16 mouse cellular contexts compared by ENCODE assay signal in genomic region chr7:30791921-30792320, GRCm38 (mm10). TPM values are rescaled to one million over a fixed set of nuclear protein-coding genes. Genes with fewer than 3 reads are reported as not detected.
A peak's percentile ranks its signal among the peaks of the same experiment; 100 is the strongest.
DNase-seq lines count a peak whose midpoint lies in the region; ATAC-seq lines count a peak whose summit lies in the region.
"Had no signal": no experiment of that assay in that cellular context is flagged by ENCODE, and none has a peak within 500 bp of the region (broad histone marks: within the 10 kb centered on the region; RNA-seq: fewer than 3 reads in every experiment).

No protein-coding gene starts in this region.

- 32% methylated on average over 9 of the region's 9 CpGs for WGBS in kidney, embryonic 16.5 days
- 28% methylated on average over 9 of the region's 9 CpGs for WGBS in embryonic facial prominence, embryonic 10.5 days
- 19% methylated on average over 9 of the region's 9 CpGs for WGBS in stomach, embryonic 15.5 days

- H3K9me3 ChIP-seq in kidney, embryonic 16.5 days (ENCODE audit: low read length) = no peaks in the 10 kb centered on the region
- no peaks in the 10 kb centered on the region for H3K9me3 ChIP-seq in embryonic facial prominence, embryonic 10.5 days
- no peaks in the 10 kb centered on the region for H3K9me3 ChIP-seq in stomach, embryonic 15.5 days
- H3K9me3 ChIP-seq: embryonic facial prominence, embryonic 15.5 days; heart, embryonic 12.5 days had no signal

- DNase-seq in kidney, postnatal 4 days = peak; percentile 17 to 23
- peak; percentile 74 for DNase-seq in ES-CJ7 (ENCODE audit: low read depth, low spot score)
- peak; percentile 15 for DNase-seq in embryonic facial prominence, embryonic 10.5 days (ENCODE audit: low spot score)
- no peak for DNase-seq in thymus, postnatal 10 days (ENCODE audit: low spot score in 2 of 2)
- DNase-seq in thymus, postnatal 0 days (ENCODE audit: low spot score) = no peak
- no peak for DNase-seq in urinary bladder, postnatal 25 days (ENCODE audit: low spot score)
- DNase-seq: cerebellum, postnatal 36 days; gastrocnemius, postnatal 36 days; heart, postnatal 36 days had no signal

- no peaks in the 10 kb centered on the region for H3K27me3 ChIP-seq in kidney, embryonic 16.5 days (ENCODE audit: insufficient read depth, low read length)
- peaks cover 17% of the 10 kb centered on the region for H3K27me3 ChIP-seq in embryonic facial prominence, embryonic 10.5 days (replicated peaks; ENCODE audit: low read depth, poor library complexity, severe bottlenecking)
- no peaks in the 10 kb centered on the region for H3K27me3 ChIP-seq in stomach, embryonic 15.5 days (replicated peaks)
- H3K27me3 ChIP-seq: embryonic facial prominence, embryonic 15.5 days had no signal

- no peak overlapping the region for H3K27ac ChIP-seq in kidney, embryonic 16.5 days (ENCODE audit: low read length)
- H3K27ac ChIP-seq in embryonic facial prominence, embryonic 10.5 days (replicated peaks) = no peak overlapping the region
- H3K27ac ChIP-seq in stomach, embryonic 15.5 days = 0 out of 2 replicates have a peak overlapping the region, but pooled peaks have one; percentile 18

- no peaks in the 10 kb centered on the region for H3K36me3 ChIP-seq in kidney, embryonic 16.5 days (ENCODE audit: insufficient read depth, low read length)
- no peaks in the 10 kb centered on the region for H3K36me3 ChIP-seq in embryonic facial prominence, embryonic 10.5 days (replicated peaks)
- H3K36me3 ChIP-seq in stomach, embryonic 15.5 days = no peaks in the 10 kb centered on the region
- H3K36me3 ChIP-seq: embryonic facial prominence, embryonic 15.5 days; heart, embryonic 12.5 days had no signal

- no peaks in the 10 kb centered on the region for H3K4me1 ChIP-seq in kidney, embryonic 16.5 days (ENCODE audit: insufficient read depth, low read length)
- no peaks in the 10 kb centered on the region for H3K4me1 ChIP-seq in embryonic facial prominence, embryonic 10.5 days
- H3K4me1 ChIP-seq in stomach, embryonic 15.5 days = peaks cover 4% of the 10 kb centered on the region; the same call in 1 of the 2 replicates
- H3K4me1 ChIP-seq: embryonic facial prominence, embryonic 15.5 days; heart, embryonic 12.5 days had no signal

- no peak overlapping the region for H3K4me2 ChIP-seq in kidney, embryonic 16.5 days (replicated peaks; ENCODE audit: low read depth, low read length)
- no peak overlapping the region for H3K4me2 ChIP-seq in stomach, embryonic 15.5 days
- H3K4me2 ChIP-seq: embryonic facial prominence, embryonic 15.5 days; heart, embryonic 12.5 days; liver, embryonic 11.5 days; midbrain, embryonic 11.5 days had no signal

- no peak overlapping the region for H3K9ac ChIP-seq in kidney, embryonic 16.5 days (replicated peaks; ENCODE audit: low read length)
- no peak overlapping the region for H3K9ac ChIP-seq in stomach, embryonic 15.5 days
- H3K9ac ChIP-seq: embryonic facial prominence, embryonic 15.5 days; heart, embryonic 12.5 days had no signal

- no peak for ATAC-seq in kidney, embryonic 16.5 days (ENCODE audit: low FRiP score, low TSS enrichment)
- ATAC-seq in stomach, embryonic 15.5 days (ENCODE audit: insufficient read depth, low FRiP score, low read depth) = peak; percentile 74; the same call in 1 of the 2 replicates

- no peak overlapping the region for H3K4me3 ChIP-seq in kidney, embryonic 16.5 days (ENCODE audit: low read length)
- no peak overlapping the region for H3K4me3 ChIP-seq in embryonic facial prominence, embryonic 10.5 days
- H3K4me3 ChIP-seq in stomach, embryonic 15.5 days (replicated peaks) = no peak overlapping the region
- H3K4me3 ChIP-seq: embryonic facial prominence, embryonic 15.5 days; heart, embryonic 12.5 days had no signal

RNA-seq across cellular contexts. Expression of gene Krtdap, which starts 4.2 kb away (rescaled TPM):
- polyA plus RNA-seq in kidney, embryonic 16.5 days (2015; fragmentation: Nextera tagmentation; extraction: Ambion mirVana) = 1.0 and 1.5 TPM in 2 replicates
- not detected in 2 replicates for polyA plus RNA-seq in embryonic facial prominence, embryonic 10.5 days (2016; fragmentation: Nextera tagmentation; extraction: Ambion mirVana)
- 96.1 and 227 TPM in 2 replicates for polyA plus RNA-seq in stomach, embryonic 15.5 days (2015; fragmentation: Nextera tagmentation; extraction: Ambion mirVana)
- 36.0 and 39.0 TPM in 2 replicates for polyA plus RNA-seq in thymus, postnatal 0 days (2015; fragmentation: Nextera tagmentation; extraction: Ambion mirVana)
- polyA plus RNA-seq: forebrain, embryonic 11.5 days; heart, embryonic 12.5 days; liver, embryonic 11.5 days; midbrain, embryonic 11.5 days had no signal

RNA-seq across cellular contexts. Expression of gene Dmkn, which starts 28.4 kb away (rescaled TPM):
- polyA plus RNA-seq in kidney, embryonic 16.5 days (2015; fragmentation: Nextera tagmentation; extraction: Ambion mirVana) = 0.89 and 1.2 TPM in 2 replicates
- polyA plus RNA-seq in embryonic facial prominence, embryonic 10.5 days (2016; fragmentation: Nextera tagmentation; extraction: Ambion mirVana) = not detected in 2 replicates
- polyA plus RNA-seq in stomach, embryonic 15.5 days (2015; fragmentation: Nextera tagmentation; extraction: Ambion mirVana) = 70.8 and 142 TPM in 2 replicates
- 10.7 and 12.7 TPM in 2 replicates for polyA plus RNA-seq in thymus, postnatal 0 days (2015; fragmentation: Nextera tagmentation; extraction: Ambion mirVana)
- polyA plus RNA-seq: forebrain, embryonic 11.5 days; liver, embryonic 11.5 days; midbrain, embryonic 11.5 days had no signal

RNA-seq across cellular contexts. Expression of gene Ffar2, which starts 31.7 kb away (rescaled TPM):
- polyA plus RNA-seq in kidney, embryonic 16.5 days (2015; fragmentation: Nextera tagmentation; extraction: Ambion mirVana) = 0.28 and 0.30 TPM in 2 replicates
- polyA plus RNA-seq in embryonic facial prominence, embryonic 10.5 days (2016; fragmentation: Nextera tagmentation; extraction: Ambion mirVana) = not detected in 2 replicates
- polyA plus RNA-seq in stomach, embryonic 15.5 days (2015; fragmentation: Nextera tagmentation; extraction: Ambion mirVana) = 14.9 and 26.5 TPM in 2 replicates
- 0.95 and 1.5 TPM in 2 replicates for polyA plus RNA-seq in thymus, postnatal 0 days (2015; fragmentation: Nextera tagmentation; extraction: Ambion mirVana)
- polyA plus RNA-seq: embryonic facial prominence, embryonic 15.5 days; forebrain, embryonic 11.5 days; heart, embryonic 12.5 days; midbrain, embryonic 11.5 days had no signal

RNA-seq across cellular contexts. Expression of gene Sbsn, which starts 40.6 kb away (rescaled TPM):
- 1.7 and 2.3 TPM in 2 replicates for polyA plus RNA-seq in kidney, embryonic 16.5 days (2015; fragmentation: Nextera tagmentation; extraction: Ambion mirVana)
- polyA plus RNA-seq in embryonic facial prominence, embryonic 10.5 days (2016; fragmentation: Nextera tagmentation; extraction: Ambion mirVana) = 0.68 and 1.0 TPM in 2 replicates
- polyA plus RNA-seq in stomach, embryonic 15.5 days (2015; fragmentation: Nextera tagmentation; extraction: Ambion mirVana) = 8.4 and 17.9 TPM in 2 replicates
- polyA plus RNA-seq in thymus, postnatal 0 days (2015; fragmentation: Nextera tagmentation; extraction: Ambion mirVana) = 2.0 and 4.1 TPM in 2 replicates

RNA-seq across cellular contexts. Expression of gene Gapdhs, which starts 48.4 kb away (rescaled TPM):
- 0.21 and 0.45 TPM in 2 replicates for polyA plus RNA-seq in kidney, embryonic 16.5 days (2015; fragmentation: Nextera tagmentation; extraction: Ambion mirVana)
- polyA plus RNA-seq in embryonic facial prominence, embryonic 10.5 days (2016; fragmentation: Nextera tagmentation; extraction: Ambion mirVana) = 0.36 and 0.59 TPM in 2 replicates
- polyA plus RNA-seq in stomach, embryonic 15.5 days (2015; fragmentation: Nextera tagmentation; extraction: Ambion mirVana) = 0.50 and 0.73 TPM in 2 replicates
- 0.43 TPM in 1 of 2 replicates, not detected in the other for polyA plus RNA-seq in thymus, postnatal 0 days (2015; fragmentation: Nextera tagmentation; extraction: Ambion mirVana)
- polyA plus RNA-seq: heart, embryonic 12.5 days had no signal

Comparison
In these comparisons a context has a peak if more than half of its experiments do, and no peak if none do; other contexts are left out.
1. DNase-seq: peak in kidney, postnatal 4 days (2 of 2), ES-CJ7 (single experiment) and embryonic facial prominence, embryonic 10.5 days (single experiment); none in thymus, postnatal 10 days (0 of 2), thymus, postnatal 0 days (single experiment) and urinary bladder, postnatal 25 days (single experiment).
2. RNA of gene Krtdap, which starts 4.2 kb away (polyA plus RNA-seq): 96.1 to 227 TPM in stomach, embryonic 15.5 days and 36.0 to 39.0 TPM in thymus, postnatal 0 days; 1.0 to 1.5 TPM in kidney, embryonic 16.5 days and not detected in embryonic facial prominence, embryonic 10.5 days; every median in the first group is over 10 times any median in the second.